Mouse (Mus musculus): ENCODE results near the gene Gsta1. TPM values are rescaled to one million over a fixed set of nuclear protein-coding genes. Genes with fewer than 3 reads are reported as not detected.

Gene Gsta1
- total RNA-seq (2023): not detected

GRCm38 (mm10) chr9:78230461-78230860, at the start of gene Gsta1:
Gsta1 (plus strand) TSS chr9:78230656.

GRCm38 (mm10) chr9:78182474-78182873, 48.0 kb upstream of the Gsta1 start, which contains the start of gene Gsta4:
Gsta4 (plus strand) TSS chr9:78182774.

GRCm38 (mm10) chr9:78256914-78257313, 26.5 kb downstream of the Gsta1 start, which contains the start of gene Gm3776:
Gm3776 (plus strand) TSS chr9:78257129.

GRCm38 (mm10) chr9:78289723-78290122, 59.3 kb downstream of the Gsta1 start, which contains the start of gene Gm10639:
Gm10639 (plus strand) TSS chr9:78289923.

Other genes starting within 250 kb of the Gsta1 start
- not detected for gene Gcm1, start 178.7 kb upstream of the Gsta1 start, total RNA-seq (2023)
- 10 to 100 TPM; 48.5 to 52.7 TPM for gene Fbxo9, start 121.6 kb upstream of the Gsta1 start, total RNA-seq (2023)
- 1 to 10 TPM; 3.3 to 5.0 TPM for gene Ick, start 121.5 kb upstream of the Gsta1 start, total RNA-seq (2023)
- gene Gsta4, start 47.9 kb upstream of the Gsta1 start, total RNA-seq (2023): not detected
- gene Gm3776, start 26.5 kb downstream of the Gsta1 start, total RNA-seq (2023): not detected
- not detected for gene Gm10639, start 59.3 kb downstream of the Gsta1 start, total RNA-seq (2023)
- gene Omt2a, start 84.1 kb downstream of the Gsta1 start, total RNA-seq (2023): not detected
- not detected for gene Omt2b, start 96.9 kb downstream of the Gsta1 start, total RNA-seq (2023)
- gene Gsta2, start 125.1 kb downstream of the Gsta1 start, total RNA-seq (2023): not detected
- gene Dppa5a, start 137.5 kb downstream of the Gsta1 start, total RNA-seq (2023): not detected
- not detected for gene Ooep, start 148.1 kb downstream of the Gsta1 start, total RNA-seq (2023)
- not detected for gene Ddx43, start 165.1 kb downstream of the Gsta1 start, total RNA-seq (2023)
- 1 to 10 TPM; 1.4 to 2.1 TPM for gene Cgas, start 212.6 kb downstream of the Gsta1 start, total RNA-seq (2023)
- gene Mto1, start 217.6 kb downstream of the Gsta1 start, total RNA-seq (2023): 10 to 100 TPM; 25.4 to 34.6 TPM
- gene Gm17324, start 218.1 kb downstream of the Gsta1 start, total RNA-seq (2023): under 1 TPM in 1 of 2 experiments, not detected in 1; 0.62 TPM